Mouse (Mus musculus): Measurements from ENCODE around the gene Wdr26. TPM values are rescaled to one million over a fixed set of nuclear protein-coding genes. Genes with fewer than 3 reads are reported as not detected.

Wdr26 gene
- polyA plus RNA-seq, 3 experiments from 2014 or later = 40.5 to 46.9 (median 43.1) TPM

DNA sequence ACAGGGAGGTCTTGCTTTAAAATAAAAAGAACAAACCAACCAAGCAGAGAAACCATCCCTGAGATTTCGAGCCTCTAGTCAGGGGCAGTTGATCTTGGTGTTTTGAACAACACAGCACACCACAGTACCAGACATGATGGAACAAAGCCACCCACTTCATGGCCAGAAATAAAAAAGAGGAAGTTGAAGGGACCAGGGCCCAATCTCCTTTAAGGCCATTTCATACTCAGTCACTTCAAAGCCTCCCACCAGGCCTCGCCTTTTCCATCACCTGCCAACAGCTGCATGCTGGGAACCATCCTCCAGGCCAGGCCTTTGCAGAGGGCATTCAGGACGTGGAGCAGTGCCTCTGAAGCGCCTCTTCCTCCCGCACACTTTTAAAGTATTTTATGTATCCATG lies 25.5 kb upstream of the Wdr26 start:
- no peak for ATAC-seq

DNA sequence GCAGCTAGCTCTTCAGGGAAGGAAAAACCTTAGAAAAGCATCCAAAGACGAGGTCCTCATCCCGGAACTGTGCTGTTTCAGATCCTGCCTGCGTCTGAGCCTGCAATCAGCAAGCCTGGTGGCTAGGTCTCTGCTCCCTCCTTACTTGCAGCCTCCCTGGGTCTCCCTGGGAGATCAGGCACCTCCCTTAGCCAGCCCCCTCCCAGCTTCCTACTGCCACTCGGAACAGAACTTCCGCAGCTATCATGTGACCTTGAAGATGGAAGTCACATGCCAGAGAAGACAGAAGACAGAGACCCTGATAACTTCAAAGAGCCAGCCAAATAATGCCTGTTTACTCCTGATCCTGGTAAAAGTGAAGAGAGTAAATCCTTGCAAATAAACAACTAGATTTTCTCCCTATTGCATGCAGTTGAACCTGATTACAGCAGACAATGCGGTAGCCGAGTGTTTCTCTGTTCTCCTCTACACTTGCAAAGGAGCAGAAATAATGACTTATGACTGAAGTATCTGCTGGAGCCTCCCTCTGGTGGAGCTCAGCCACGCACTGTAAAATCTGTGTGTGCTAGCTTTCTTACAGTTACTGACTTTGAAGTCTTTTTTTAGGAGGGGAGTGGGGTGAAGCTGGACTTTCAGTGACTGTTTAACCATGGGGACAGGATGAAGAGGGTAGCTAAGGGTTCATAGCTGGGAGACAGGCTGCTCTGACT lies 22.7 kb upstream of the Wdr26 start:
- ATAC-seq = peak; percentile 51

DNA sequence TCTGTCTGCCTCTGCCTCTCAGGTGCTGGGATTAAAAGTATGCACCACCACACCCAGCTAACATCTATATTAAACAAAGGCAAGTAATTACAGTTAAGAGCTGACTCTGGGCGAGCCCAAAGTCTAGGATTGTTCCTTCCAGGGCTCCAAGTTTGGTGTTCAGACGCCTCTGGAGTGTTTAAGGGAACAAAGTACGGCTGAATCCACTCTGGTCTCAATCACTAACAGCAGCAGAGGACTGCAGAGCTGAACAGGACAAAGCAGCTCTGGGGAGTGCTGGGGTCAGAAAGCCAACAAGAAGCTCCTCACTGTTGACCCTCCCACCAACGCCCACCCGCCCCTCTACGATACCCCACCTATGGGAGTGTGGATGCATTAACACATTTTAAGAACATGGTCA lies 21.9 kb upstream of the Wdr26 start:
- no peak for ATAC-seq

DNA sequence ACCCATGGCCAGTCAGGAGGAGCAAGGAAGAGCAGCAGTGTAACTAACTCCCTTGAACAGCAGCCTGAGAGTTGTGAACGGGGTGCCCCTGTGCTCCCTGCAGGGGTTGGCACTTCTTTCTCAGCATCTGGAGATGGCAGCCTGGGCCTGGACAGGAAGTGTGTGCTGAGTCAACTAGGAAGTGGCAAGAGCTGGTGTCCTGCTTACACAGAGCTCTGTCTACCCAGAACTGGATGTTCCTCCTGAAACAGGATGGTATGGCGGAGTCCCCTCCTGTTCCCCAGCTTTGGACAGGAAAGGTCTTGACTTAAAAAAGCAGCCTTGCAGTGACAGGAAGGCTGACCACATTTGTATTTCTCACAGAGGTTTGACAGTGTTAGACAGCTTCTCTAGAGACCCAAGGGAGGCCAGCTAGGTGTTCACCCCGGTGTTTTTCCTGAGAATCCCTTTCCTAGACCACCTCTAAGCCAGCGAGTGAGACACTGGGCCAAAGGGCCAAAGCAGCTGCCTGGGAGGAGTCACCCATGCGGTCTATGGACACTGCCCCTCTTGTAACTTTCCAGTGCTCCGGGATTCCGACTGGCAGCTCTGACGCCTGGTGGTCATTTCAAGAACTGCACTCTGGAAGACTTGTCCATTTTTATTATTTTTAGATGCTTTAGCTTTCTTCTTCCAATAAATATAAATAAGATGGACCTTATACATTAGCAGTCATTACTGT lies 20.7 kb upstream of the Wdr26 start:
- ATAC-seq = peak; percentile 42

DNA sequence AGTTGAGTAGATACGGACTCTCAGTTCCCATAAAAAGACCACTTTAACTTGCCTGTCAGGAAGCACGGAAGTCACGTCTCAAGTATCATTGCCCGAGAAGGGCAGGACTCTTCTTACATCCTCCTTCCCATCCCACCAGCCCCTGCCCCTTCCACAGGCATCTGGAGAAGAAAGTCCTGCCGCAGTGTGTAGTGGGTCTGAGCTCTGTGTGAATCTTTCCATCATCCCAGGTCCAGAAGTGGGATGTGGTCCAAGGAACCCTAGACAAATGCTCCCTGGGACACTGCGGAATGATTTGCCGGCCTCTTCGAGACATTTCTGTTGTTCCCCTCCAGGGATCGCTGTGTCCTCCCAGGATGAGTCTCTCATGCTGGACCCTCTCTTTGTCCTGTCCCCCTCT lies 20.0 kb upstream of the Wdr26 start:
- no peak for ATAC-seq

DNA sequence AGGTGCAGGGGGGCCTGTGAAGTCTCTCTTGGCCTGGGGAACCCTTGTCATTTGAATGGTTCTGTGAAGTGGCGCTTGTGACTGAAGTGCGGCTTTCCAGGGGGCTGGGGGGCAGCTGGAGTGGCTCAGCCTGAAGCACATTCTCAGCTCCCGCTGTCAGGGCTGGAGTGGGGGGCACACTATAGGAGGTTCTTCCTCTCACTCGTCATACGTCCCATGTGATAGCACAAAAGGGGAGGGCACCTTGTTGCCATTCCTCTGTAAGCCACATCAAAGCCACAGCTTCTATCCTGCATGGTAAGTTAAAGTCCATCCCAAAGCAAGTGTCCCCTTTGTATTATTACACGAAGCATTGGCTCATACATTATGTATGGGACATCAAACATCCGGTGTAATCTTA lies 19.5 kb upstream of the Wdr26 start:
- no peak for ATAC-seq

DNA sequence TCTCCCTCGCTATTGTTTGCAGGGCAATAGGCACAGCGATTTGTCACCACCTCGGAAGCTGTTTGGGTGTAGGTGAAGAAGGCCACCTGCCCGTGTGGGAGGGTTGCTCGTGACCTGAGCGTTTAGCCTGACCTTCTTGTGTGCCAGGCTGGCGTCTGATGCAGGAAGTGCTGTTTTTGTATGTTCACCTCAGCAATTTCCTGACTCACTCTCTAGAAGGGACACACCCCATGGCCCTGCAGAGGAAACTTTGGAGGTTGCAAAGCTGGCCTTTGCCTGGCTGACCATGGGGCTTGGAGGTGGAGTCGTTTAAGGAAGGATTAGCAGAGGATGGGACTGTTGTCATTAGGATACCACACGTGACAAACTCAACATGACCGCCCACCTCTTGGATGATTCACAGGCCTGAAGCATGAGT lies 18.9 kb upstream of the Wdr26 start:
- peak; percentile 63 for ATAC-seq

DNA sequence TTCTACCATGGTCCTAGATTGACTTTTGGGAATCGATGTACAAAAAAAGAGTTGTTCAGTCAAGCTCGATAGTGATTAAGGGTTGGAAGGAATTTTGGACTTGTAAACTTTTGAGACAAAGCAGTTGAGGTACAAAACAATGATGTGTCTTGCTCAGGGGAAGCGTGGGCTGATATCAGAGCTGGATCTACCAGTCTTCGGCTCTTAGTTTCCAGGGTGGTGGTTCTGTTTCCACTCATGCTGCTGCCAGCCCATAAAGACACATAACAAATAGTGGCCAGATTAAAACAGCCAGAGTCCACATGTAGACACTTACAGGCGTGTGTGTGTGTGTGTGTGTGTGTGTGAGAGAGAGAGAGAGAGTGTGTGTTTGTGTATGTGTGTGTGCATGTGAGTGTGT lies 17.2 kb upstream of the Wdr26 start:
- no peak for ATAC-seq

DNA sequence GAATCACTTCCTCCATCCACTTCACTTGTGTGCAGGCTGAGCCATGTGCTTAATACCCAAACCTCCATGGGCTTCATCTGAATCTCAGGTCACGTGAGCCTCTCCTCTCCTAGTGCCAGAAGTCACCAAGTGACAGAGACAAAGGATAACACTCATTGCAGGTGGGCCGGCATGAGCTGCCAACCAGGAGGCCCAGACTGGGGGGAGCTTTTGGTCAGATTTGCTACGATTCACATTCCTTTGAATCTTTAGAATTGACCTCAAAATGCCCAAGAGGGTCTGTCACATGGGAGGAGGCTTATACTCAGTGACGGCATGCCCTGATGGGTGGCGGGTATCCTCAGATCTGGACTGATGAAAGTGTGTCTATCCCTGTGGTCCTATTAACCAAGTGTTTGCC lies 16.8 kb upstream of the Wdr26 start:
- no peak for ATAC-seq

DNA sequence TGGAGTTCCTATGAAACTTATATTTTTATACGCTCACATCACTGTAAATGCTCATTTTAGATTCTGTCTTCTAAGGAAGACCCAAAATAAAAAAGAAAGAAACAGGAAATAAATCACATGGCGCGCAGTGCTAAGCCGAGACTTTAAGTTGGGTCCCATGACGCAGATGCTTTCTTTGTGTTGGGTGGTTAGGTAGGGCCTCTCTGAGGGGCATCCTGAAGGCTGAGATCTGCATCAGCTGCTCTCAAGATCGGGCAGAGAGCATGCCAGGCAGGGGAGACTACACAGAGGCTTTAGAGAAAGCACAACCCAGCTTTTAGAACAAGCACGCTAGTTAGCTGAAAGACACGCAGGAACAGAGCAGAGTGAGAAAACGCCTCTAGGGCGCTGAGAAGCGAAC lies 16.0 kb upstream of the Wdr26 start:
- peak; percentile 53 for ATAC-seq

DNA sequence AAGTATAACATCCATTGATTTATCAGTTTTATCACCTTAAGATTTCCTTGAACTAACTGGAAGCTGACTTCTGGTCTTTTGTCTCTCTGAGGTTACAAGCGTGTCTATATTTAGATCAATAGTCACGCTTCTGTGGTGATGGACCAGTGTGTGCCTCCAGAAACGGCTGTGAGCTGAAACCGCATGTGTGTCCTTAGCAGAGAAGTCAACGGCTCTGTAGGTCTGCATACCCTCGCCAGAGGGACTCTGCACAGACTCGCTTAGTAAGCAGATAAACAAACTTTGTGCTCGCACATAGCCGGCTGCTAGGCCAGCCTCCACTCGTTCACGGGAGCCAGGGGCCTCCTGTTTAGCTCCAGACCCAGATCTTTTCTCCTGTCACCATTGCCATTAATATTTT lies 15.0 kb upstream of the Wdr26 start:
- ATAC-seq = peak; percentile 23

DNA sequence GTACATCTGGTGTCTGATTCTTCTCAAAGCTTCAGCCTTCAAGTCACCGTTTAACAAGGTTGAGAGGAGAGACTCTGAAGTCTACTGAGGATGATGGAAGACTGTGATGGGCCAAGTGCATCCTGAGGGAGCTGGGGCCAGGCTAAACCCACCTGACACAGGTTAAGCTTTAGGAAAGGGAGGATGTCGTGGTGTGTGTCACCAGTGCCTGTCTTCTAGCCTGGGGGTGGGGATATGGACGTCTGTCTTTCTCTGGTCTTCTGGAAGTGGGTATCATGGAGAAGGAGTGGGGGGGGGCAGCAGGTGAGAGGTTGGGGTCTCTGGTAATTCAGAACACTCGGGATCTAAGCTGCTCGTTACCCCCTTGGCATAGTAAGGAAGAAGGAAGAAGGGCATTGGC lies 13.5 kb upstream of the Wdr26 start:
- ATAC-seq = no peak

DNA sequence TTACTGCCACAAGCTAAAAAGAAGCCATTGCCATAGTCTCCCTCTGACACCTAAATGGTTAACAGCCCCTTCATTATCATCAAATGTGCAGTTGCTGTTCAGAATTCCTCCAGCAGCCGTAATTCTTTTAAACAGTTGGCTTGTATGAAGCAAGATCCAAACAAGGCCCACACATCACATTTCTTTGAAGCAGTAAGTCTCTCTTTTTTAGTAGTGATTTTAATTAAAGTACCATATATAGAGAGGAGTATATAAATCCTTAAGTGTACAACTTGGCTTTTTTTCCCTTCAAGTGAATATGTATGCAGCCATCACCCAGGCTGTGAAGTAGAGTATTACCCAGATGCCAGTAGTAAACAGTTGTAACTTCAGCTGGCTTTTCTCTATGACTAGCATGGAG lies 10.2 kb upstream of the Wdr26 start:
- no peak for ATAC-seq

DNA sequence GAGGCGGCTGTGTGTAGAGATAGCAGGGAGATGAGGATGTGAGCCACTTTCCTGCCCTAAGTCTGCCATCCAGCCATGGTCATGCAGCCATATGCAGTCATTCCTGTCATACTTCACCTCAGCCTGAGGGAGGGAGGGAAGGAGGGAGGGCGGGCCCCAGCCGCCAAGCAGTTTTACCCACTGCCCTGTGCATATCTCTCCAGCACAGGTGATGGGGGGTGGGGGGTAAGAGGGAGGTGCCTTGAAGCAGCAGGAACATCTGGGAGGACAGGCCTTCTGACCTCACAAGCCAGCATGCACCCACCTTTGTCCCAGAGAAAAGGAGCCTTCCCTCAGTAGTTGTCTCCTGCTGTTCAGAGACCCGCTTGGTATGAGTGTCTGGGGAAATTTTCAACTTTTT lies 4.5 kb upstream of the Wdr26 start:
- ATAC-seq = no peak

DNA sequence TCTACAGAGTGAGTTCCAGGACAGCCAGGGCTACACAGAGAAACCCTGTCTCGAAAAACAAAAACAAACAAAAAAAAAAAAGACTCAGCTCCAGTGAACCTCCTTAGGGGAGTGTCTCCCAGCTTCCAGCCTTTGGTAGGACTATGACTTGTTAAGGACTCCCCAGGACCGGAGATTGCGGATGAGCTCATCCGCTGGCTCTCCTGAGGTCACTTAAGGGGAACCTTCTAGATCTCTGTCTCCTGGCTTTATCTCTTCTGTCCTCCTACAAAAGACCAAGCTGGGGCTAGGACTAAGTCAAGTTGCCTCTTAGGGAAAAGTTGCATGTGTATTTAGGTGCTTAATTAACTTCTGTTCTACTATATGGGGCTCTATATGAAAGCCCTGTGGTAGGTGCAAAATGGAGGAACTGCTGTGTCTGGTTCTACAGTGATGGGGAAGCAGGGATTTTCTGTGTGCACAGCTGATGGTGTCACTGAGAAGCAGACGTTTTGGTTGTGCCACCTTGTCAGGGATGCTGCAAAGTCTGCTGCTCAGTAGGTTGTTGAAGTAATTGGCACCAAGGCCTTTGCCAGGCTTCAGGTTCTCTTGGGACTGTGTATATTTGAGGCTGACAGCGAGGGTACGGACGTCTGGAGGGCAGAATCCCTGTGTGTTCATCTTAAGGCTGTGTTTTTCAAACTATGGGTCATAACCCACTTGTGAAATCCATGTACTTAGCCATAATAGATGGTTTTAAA lies 2.7 kb upstream of the Wdr26 start:
- no peak for ATAC-seq

DNA sequence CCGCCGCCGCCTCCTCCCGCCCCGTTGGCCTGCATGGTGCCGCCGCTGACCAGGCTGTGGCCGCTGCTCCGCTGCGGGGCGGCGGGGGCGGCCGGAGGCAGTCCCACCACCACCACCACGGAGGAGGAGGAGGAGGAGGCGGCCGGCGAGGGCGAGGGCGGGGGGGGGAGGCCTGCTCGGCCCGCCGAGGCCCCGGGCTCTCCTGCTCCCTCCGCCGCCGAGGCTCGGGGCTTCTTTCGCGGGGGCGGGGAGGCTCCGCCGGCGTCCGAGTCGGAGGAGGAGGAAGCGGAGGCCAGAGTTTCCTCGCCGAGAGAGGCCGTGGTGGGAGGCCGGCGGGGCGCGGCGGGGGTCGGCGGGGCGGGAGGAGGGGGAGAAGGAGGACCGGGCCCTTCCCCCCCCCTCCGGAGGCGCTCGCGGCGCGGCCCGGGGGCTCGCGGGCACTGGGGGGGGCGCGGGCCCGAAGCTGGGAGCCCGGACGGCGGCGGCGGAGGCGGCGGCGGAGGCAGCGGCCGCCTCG lies 340 bp downstream of the Wdr26 start:
- no peak for ATAC-seq

DNA sequence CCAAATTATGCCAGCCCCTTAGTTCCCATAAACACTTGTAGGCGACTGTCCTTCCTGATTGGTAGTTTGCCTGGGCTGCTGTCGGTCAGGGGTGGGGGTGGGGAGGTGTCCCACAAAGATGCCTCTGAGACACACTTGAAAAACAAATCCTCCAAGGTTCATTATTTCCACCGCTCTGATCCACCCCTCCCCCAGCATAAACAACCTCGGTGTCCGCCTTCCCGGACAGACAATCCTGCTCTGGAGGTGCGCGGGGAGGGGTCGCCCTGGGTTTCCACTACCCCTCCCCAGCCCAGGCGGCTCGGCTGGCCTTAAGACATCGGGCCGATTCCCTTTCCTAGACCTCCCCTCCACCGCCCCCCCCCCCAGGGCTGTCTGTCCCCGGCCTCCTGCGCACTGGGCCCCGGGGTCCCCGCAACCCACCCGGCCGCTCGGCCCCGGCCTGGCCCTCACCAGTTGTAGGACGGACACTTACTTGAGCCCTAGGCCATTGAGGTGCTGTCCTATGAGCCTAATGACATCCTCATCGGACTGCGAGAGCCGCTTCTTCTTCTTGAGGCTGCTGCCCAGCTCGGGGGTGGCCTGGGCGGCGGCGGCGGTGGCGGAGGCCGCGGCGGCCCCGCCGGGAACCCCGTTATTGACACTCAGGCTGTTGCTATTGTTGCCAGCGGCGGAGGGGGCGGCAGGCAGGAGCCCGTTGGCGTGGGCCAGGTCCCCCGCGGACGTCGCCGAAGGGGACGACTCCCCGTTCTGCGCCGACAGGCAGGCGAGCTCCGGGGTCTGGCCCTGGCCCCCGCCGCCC lies 999 bp downstream of the Wdr26 start:
- ATAC-seq = no peak

DNA sequence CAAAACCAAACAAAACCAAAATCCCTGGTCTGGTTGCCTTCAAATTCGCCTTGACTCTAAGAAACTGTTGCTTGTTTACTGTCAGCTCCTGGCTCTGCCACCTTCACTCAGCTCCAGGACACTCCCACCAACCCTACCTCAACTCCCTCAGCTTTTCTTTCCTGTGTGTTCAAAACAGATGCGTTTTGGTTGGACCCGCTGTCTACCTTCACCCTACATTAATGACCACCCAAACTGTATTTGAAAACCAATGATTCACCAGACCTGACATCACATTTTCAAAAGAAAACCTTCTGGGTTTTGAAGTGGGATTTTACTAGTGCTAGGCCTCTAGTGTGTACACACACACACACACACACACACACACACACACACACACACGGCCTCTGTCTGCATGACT lies 1.7 kb downstream of the Wdr26 start:
- ATAC-seq = no peak

DNA sequence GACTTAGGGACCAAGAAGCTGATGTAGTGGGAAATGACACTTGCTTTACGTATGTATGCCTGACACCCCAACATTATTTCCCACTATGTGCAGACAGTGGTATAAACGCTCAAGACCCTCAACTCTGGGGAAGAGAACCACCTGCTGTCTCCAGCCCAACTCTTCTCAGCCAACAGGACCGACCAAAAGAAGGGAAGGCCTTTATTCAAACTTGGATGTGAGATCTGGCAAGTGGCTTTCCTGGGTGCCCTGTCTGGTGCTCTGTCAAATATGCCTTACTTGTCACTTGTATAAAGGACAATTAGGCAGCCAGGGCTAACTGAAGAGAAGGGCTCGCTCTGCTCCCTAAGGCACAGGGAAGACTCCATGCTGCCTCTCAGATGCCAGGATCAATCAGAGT lies 12.4 kb downstream of the Wdr26 start:
- ATAC-seq = no peak

DNA sequence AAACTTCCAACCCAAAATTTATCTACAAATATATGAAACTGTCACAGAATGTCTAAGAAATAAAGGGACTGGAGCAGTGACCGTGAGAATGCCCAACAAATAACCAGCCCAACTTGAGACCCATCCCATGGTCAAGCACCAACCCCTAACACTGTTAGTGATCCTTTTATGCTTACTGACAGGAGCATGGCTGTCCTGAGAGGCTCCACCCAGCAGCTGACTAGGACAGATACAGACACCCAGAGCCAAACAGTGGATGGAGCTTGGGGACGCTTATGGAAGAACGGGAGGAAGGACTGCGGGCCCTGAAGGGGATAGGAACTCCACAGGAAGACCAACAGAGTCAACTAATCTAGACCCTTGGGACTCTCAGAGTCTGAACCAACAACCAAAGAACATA lies 22.9 kb downstream of the Wdr26 start:
- no peak for ATAC-seq

DNA sequence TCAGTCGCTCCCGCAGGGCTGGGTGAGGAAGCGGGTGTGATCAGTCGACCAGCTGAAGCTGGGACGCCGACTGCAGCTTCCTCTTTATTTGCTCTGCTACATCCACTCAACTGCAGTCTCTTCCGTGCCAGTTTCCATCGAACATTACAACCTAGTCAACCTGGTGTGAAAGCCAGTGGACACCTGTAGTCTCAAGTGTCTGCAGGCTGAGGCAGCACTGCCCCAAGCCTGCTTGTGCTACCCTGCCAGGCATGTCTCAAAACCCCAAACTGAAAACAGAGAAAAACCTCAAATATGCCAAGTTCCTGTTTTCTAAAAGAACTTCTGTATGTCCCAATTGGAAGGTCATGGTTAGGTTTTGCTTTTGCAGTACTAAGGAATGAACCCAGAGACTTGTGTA lies 41.6 kb downstream of the Wdr26 start:
- no peak for ATAC-seq

DNA sequence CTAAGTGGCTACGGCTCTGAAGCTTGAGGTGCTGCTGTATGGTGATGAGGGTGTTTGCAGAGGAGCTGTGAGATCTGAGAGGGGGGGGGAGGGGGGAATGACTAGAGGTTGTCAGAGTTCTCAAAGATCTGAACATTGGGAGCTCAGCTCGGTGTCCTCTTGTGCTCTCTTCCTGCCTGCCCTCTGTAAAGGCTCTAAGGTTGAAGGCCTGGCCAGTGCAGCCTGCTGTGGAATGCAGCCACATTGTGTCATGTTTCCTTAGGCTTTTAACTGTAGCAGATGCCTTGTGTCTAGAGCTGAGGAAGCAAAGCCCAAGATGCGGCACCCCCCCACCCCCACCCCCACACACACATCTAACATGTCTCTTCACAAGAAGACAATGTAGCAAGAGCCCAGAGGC lies 43.4 kb downstream of the Wdr26 start:
- no peak for ATAC-seq

DNA sequence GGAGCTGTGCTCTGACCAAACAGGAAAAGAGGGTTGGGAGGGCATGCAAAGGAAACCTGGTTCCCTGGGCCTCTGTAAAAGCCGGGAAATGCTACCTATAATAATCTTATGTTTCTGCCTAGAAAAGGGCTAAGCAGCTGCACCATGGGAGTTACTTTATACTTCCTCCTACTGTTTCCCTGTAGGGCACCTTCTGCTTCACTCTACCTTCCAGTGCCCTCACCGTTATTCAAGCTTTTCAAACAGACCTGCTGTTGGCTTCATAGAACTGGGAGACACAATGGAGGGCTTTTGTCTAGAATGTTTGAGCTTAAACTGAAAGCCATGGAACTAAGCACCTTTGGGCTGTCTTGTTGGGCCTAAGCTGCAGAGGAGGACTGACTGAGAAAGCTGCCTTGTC lies 44.0 kb downstream of the Wdr26 start:
- ATAC-seq = no peak
